Mouse (Mus musculus) right cerebral cortex, postnatal 10 days (tissue): ENCODE data around the gene Cst13.

Experiments
- DNase-seq, 2 experiments: peaks; one replicate each; pipeline ENCODE4 v3.0.0; 2021; ENCODE audit warnings: low spot score in 2 of 2

Gene Cst13

GRCm38 (mm10) chr2:148874617-148875334, 54.9 kb downstream of the Cst13 start:
- peak in 1 of 2 experiments; percentile 51 for DNase-seq

- DNase-seq = peak; percentile 95 to 96
Observed at GRCm38 (mm10) chr2:148875335-148875811, 55.5 kb downstream of the Cst13 start, which contains the start of gene Cst3. Gene Cst3, minus strand, starts transcription at chr2:148875692.

- DNase-seq = peak; percentile 56 to 57
Observed at GRCm38 (mm10) chr2:148877016-148877770, 57.3 kb downstream of the Cst13 start.

- DNase-seq = no peak
Observed at GRCm38 (mm10) chr2:148878641-148879130, 58.8 kb downstream of the Cst13 start.

- no peak for DNase-seq
Observed at GRCm38 (mm10) chr2:148879199-148879598, 59.3 kb downstream of the Cst13 start.
